Mouse (Mus musculus) forebrain, postnatal 0 days (tissue): ENCODE measurements around the gene Psors1c2. TPM values are rescaled to one million over a fixed set of nuclear protein-coding genes. Genes with fewer than 3 reads are reported as not detected.
A peak's percentile ranks its signal among the peaks of the same experiment; 100 is the strongest.
"Not testable (repeated sequence)": the region's sequence is repeated elsewhere in the genome, so short reads cannot be mapped to it uniquely, and the experiment has no call there.

Experiments used
- ATAC-seq: fragments of 200-750 bp; cut with Nextera tagmentation; 2 replicates; pipeline ENCODE4 v1.8.0; 2017; ENCODE audit warnings: mild to moderate bottlenecking, moderate library complexity
- DNase-seq: peaks from one replicate; pipeline ENCODE4 v3.0.0-alpha.2; 2015
- H3K27ac ChIP-seq: fragments of 300-500 bp; sonication (generic); 2 replicates; pipeline ENCODE4 v1.5.1; 2014; ENCODE audit warnings: low read depth, mild to moderate bottlenecking, antibody characterized with exemption, low read length, moderate library complexity, mixed read lengths
- H3K27me3 ChIP-seq: fragments of 300-500 bp; sonication (generic); 2 replicates; pipeline ENCODE4 v1.6.1; 2014; ENCODE audit warnings: mild to moderate bottlenecking, low read length, mixed read lengths; ENCODE audit not compliant: insufficient read depth
- H3K36me3 ChIP-seq: fragments of 300-500 bp; sonication (generic); 2 replicates; pipeline ENCODE4 v1.6.1; 2014; ENCODE audit warnings: mild to moderate bottlenecking, moderate library complexity; ENCODE audit not compliant: insufficient read depth
- H3K4me1 ChIP-seq: fragments of 300-500 bp; sonication (generic); 2 replicates; pipeline ENCODE4 v1.6.1; 2014; ENCODE audit warnings: antibody characterized with exemption; ENCODE audit not compliant: insufficient read depth
- H3K4me2 ChIP-seq: fragments of 300-500 bp; sonication (generic); 2 replicates; pipeline ENCODE4 v1.6.1; 2014; ENCODE audit warnings: low read depth, mild to moderate bottlenecking, moderate library complexity
- H3K4me3 ChIP-seq: fragments of 300-500 bp; sonication (generic); 2 replicates; pipeline ENCODE4 v1.5.1; 2014; ENCODE audit warnings: low read depth, low read length, mixed read lengths
- H3K9ac ChIP-seq: fragments of 300-500 bp; sonication (generic); 2 replicates; pipeline ENCODE4 v1.6.1; 2014; ENCODE audit warnings: mild to moderate bottlenecking
- H3K9me3 ChIP-seq: fragments of 300-500 bp; sonication (generic); 2 replicates; pipeline ENCODE4 v1.6.1; 2016; ENCODE audit warnings: low read length
- CTCF ChIP-seq: sonication (generic); IDR thresholded peaks from 2 replicates; pipeline ENCODE4 v1.5.1; 2016; ENCODE audit warnings: antibody characterized with exemption, control low read depth, low read depth
- WGBS: fragments of 180-500 bp; shearing (Covaris S2); extraction: QIAGEN DNeasy Blood & Tissue Kit; methylation state at CpG from one replicate; pipeline ENCODE4 v1.1.7; 2014; 5-methylcytosine and 5-hydroxymethylcytosine counted together
- polyA plus RNA-seq: library from polyadenylated mRNA; unstranded; fragments of >200 nt; fragmentation: Nextera tagmentation; extraction: Ambion mirVana; gene quantifications from 2 replicates; pipeline ENCODE4 v1.2.1, GENCODE M21; 2015
- total RNA-seq: library from RNA; depleted of rRNA; stranded (reverse); fragments of >200 nt; gene quantifications from 2 replicates; pipeline ENCODE4 v1.2.3, GENCODE M21; 2014

Gene Psors1c2
- total and polyA plus RNA-seq, 2 experiments from 2014 or later = 0.31 to 0.76 TPM

DNA sequence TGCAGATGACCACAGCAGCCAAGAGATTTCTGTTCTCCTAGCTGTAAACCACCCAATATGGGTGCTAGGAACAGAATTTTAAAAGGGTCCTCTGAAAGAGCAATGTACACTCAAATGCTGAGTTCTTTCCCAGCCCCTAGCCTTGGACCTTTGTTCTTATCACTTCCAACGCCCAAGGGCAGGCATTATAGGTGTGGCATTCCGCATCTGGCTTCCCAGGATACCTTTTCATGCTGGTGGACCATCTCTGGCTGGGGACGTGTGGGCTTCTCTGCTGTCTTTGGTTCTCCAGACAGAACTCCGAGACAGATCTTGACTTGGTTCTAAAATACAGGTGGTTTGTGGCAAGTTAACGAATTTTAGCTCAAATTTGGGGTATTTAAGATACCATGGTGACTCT lies 30.2 kb upstream of the Psors1c2 start:
- WGBS = 52% methylated on average over 5 of the region's 5 CpGs
- no peak for ATAC-seq
- H3K9ac ChIP-seq = no peak overlapping the region
- no peaks in the 10 kb centered on the region for H3K36me3 ChIP-seq
- H3K4me2 ChIP-seq = no peak overlapping the region
- no peak overlapping the region for H3K4me3 ChIP-seq
- H3K27me3 ChIP-seq = peaks cover 11% of the 10 kb centered on the region; the same call in 1 of the 2 replicates
- no peak overlapping the region for H3K27ac ChIP-seq
- H3K4me1 ChIP-seq = no peaks in the 10 kb centered on the region
- no peak for DNase-seq
- H3K9me3 ChIP-seq = no peaks in the 10 kb centered on the region
- TF ChIP-seq CTCF = no peak

DNA sequence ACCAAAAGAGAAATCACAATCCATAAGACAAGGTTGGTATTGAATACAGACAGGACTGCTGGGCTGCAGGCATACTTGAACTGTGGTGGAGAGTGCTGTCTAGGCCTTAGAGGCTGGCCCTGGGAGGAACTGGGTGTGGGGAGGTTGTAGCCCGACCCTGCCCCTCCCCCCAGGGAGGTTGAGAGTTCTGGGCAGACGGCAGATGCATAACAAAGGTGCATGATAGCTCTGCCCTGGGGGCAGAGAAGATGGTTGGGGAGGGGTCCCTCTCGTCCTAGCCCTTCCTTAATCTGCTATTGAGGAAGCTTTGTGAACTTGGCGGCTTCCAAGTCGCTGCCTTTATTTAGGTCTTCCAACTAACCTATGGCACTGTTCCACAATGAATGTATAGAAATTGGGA lies 29.2 kb upstream of the Psors1c2 start:
- H3K9ac ChIP-seq = no peak overlapping the region
- no peak overlapping the region for H3K27ac ChIP-seq
- H3K36me3 ChIP-seq = no peaks in the 10 kb centered on the region
- 22% methylated on average over 5 of the region's 5 CpGs for WGBS
- H3K4me3 ChIP-seq = no peak overlapping the region
- TF ChIP-seq CTCF = no peak
- H3K27me3 ChIP-seq = peaks cover 11% of the 10 kb centered on the region; the same call in 1 of the 2 replicates
- H3K4me2 ChIP-seq = no peak overlapping the region
- no peak for ATAC-seq
- DNase-seq = no peak
- no peaks in the 10 kb centered on the region for H3K4me1 ChIP-seq
- H3K9me3 ChIP-seq = no peaks in the 10 kb centered on the region

DNA sequence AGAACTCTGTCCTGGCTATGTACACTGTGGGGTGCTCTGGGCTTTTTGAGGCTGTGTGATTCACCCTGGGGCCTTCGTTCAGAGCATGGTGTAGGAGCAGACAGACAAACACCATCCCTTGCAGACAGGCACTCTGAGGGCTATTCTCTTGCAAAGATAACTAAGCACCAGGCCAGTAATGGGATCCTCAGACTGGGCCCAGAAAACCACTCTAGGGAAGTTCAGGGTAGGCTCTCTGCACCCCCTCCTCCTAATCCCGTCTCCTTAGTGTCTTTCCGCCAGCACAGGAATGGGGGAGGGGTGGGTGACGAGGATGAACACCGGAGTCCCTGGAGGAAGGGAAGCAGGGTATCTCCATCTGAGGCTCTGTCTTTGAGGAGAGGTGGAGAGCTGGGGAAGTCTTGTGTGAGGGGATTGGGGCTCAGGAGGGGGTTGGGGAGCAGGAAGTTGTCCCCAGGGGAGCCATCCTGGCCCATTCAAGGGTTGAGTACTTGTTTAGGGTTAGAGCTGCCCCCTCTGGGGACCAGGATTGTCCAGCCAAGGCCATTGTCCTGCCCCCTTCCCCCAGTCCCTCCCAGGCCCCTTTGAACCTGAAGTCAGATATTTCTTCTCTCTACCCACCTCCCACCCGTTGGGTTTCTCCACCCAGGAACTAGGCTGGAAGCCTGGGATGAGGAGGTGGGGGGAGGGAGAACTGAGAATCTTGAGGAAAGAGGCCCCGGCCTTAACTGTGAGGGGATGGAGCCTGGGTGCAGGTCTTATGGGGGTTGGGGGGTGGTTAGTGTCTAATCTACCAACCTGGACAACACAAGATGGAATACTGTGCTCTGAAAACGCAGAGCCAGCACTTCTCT lies 28.1 kb upstream of the Psors1c2 start:
- Histone ChIP-seq H3K9me3 (no peaks in the 10 kb centered on the region), H3K27me3 (peaks cover 11% of the 10 kb centered on the region; the same call in 1 of the 2 replicates), H3K9ac (no peak overlapping the region), H3K36me3 (no peaks in the 10 kb centered on the region), H3K27ac (no peak overlapping the region), H3K4me3 (no peak overlapping the region), H3K4me1 (no peaks in the 10 kb centered on the region), H3K4me2 (no peak overlapping the region)
- DNase-seq (no peak), ATAC-seq (no peak)
- TF ChIP-seq CTCF = no peak
- WGBS = 16% methylated on average over 8 of the region's 8 CpGs

DNA sequence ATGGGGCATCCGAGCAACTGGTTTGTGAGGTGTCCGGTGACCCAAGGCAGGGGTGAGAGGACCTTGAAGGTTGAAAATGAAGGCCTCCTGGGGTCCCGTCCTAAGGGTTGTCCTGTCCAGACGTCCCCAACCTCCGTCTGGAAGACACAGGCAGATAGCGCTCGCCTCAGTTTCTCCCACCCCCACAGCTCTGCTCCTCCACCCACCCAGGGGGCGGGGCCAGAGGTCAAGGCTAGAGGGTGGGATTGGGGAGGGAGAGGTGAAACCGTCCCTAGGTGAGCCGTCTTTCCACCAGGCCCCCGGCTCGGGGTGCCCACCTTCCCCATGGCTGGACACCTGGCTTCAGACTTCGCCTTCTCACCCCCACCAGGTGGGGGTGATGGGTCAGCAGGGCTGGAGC lies 27.2 kb upstream of the Psors1c2 start, which contains the start of gene Pou5f1:
TSS of gene Pou5f1 (plus strand) at position 243 of the 400 bp plus-strand sequence.
- H3K9ac ChIP-seq = no peak within 1 kb of the TSS
- no peak for TF ChIP-seq CTCF
- ATAC-seq (no peak), DNase-seq (no peak)
- no peaks in the 10 kb centered on the region for H3K9me3 ChIP-seq
- H3K4me2 ChIP-seq = no peak within 1 kb of the TSS
- H3K27ac ChIP-seq = no peak within 1 kb of the TSS
- 48% methylated on average over 13 of the region's 13 CpGs for WGBS
- H3K36me3 ChIP-seq = no peaks in the 10 kb centered on the region
- no peaks in the 10 kb centered on the region for H3K4me1 ChIP-seq
- H3K4me3 ChIP-seq = no peak within 1 kb of the TSS
- H3K27me3 ChIP-seq = peaks cover 11% of the 10 kb centered on the region; the same call in 1 of the 2 replicates

DNA sequence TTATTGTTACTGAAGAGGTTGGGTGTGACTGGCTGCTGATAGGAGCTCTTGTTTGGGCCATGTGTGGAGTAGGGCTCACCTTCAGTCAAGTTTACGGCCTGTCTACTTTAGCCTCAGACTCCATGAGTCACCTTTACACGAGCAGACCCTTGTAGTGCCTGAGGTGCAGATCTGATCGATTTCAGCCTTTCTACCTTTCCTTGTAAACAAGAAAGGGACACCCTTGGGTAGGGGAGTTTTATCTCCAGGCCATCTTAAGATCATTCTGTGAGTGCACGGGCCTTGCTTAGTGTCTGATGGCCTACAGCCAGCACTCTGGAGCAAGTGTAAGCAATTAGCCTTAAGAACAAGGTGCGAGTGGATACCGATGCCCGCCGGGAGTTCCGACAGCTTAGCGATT lies 26.1 kb upstream of the Psors1c2 start:
- ATAC-seq = no peak
- no peak for TF ChIP-seq CTCF
- Histone ChIP-seq H3K27me3 (peaks cover 11% of the 10 kb centered on the region; the same call in 1 of the 2 replicates), H3K9me3 (no peaks in the 10 kb centered on the region), H3K4me1 (no peaks in the 10 kb centered on the region), H3K27ac (no peak overlapping the region), H3K4me3 (no peak overlapping the region), H3K9ac (no peak overlapping the region), H3K36me3 (no peaks in the 10 kb centered on the region), H3K4me2 (no peak overlapping the region)
- no peak for DNase-seq
- WGBS = 18% methylated on average over 10 of the region's 10 CpGs

DNA sequence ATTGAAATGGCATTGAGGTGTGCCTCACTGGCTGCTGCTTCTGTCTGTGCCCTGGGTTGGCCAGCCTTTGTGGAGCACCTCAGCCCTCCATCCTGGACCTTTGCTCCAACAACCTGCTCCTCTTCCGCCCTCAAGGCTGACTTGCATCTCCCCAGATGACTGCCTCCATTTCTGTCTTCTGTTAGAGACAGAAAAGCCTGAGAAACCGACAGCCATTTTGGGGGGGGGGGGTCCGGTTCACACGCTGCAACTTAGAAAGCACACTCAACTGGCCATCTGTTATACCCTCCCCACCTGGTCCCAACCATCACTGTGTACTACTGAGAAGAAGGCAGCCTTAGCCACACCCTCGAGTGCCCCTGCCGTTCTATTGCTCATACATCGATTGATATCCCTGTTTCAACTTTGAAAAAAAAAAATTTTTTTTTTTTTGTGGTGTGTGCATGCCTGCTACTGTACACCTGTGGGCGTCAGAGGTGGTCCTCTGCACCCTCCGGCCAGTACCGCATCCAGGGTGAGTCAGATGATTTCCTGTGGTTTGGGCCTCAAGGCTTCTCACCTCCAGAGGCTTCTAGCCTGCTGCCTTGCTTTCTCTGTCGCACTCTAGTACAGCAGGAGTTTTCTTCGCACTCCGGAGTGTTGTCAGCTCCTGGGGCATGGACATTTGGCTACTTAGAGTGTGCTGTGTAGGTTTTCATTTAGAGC lies 25.3 kb upstream of the Psors1c2 start:
- ATAC-seq = no peak
- WGBS = 32% methylated on average over 13 of the region's 13 CpGs

DNA sequence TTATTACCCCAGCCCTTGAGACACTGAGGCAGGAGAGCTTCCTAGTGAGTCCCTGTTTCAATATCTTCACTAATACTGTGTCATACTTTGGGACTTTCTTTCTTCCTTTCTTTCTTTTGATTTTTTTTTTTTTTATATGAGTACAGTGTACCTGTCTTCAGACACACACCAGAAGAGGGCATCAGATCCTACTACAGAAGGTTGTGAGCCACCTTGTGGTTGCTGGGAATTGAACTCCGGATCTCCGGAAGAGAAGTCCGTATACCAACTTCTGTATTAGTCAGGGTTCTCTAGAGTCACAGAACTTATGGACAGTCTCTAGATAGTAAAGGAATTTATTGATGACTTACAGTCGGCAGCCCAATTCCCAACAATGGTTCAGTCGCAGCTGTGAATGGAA lies 24.7 kb upstream of the Psors1c2 start:
- TF ChIP-seq CTCF = peak; percentile 40
- not testable (repeated sequence) for H3K4me2 ChIP-seq, H3K27ac ChIP-seq, ATAC-seq, DNase-seq, H3K4me3 ChIP-seq, H3K36me3 ChIP-seq, H3K4me1 ChIP-seq, H3K9me3 ChIP-seq, H3K9ac ChIP-seq
- H3K27me3 ChIP-seq = peaks cover 11% of the 10 kb centered on the region; the same call in 1 of the 2 replicates
- 66% methylated on average over 5 of the region's 5 CpGs for WGBS

More for the DNA sequence above, 25.3 kb upstream of the Psors1c2 start:
- Histone ChIP-seq H3K27me3 (peaks cover 11% of the 10 kb centered on the region; the same call in 1 of the 2 replicates), H3K36me3 (no peaks in the 10 kb centered on the region), H3K9ac (no peak overlapping the region), H3K4me2 (no peak overlapping the region), H3K27ac (no peak overlapping the region), H3K4me1 (no peaks in the 10 kb centered on the region), H3K9me3 (no peaks in the 10 kb centered on the region), H3K4me3 (no peak overlapping the region)
- no peak for TF ChIP-seq CTCF
- DNase-seq = no peak
